Mouse (Mus musculus) erythroblast, embryonic 14.5 days (primary cell): ENCODE data around the gene Shh.

Experiments
- GATA1 ChIP-seq: IDR thresholded peaks from 2 replicates; pipeline ENCODE4 v1.6.1; 2012; ENCODE audit warnings: low read length, inconsistent platforms, mixed read lengths
- TAL1 ChIP-seq: IDR thresholded peaks from 3 replicates; pipeline ENCODE4 v1.6.1; 2012; ENCODE audit warnings: low read length, inconsistent platforms, mixed read lengths

DNA sequence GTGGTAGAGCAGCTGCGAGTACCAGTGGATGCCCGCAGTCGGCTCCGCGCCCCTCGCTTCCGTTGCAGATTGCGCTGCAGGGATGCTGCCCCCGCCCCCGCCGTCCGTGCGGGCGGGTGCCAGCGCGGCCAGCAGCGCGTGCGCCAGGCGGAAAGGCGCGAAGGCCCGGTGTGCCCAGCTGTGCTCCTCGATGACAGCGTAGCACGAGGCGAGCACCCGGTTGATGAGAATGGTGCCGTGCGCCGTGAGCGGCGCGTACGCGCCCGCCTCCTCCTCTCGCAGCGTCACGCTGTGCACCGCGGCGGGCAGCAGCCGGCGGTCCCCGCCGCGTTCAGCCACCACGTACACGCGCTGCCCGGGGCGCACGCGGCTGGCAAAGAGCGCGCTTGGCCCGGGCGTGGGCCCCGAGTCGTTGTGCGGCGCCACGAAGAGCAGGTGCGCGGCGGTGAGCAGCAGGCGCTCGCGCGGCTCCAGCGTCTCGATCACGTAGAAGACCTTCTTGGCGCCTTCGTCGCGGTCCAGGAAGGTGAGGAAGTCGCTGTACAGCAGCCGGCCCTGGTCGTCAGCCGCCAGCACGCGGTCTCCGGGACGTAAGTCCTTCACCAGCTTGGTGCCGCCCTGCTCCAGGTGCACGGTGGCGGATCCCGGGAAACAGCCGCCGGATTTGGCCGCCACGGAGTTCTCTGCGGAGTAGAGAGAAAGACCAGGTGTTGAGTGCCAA lies 9.0 kb downstream of the Shh start:
- no peak for TF ChIP-seq GATA1
- no peak for TF ChIP-seq TAL1
